Mouse (Mus musculus): ENCODE data around the gene Kcna5.

- TF ChIP-seq CTCF (IDR thresholded peaks at IDR 0.05; ENCODE audit: borderline replicate concordance, insufficient read depth, low read length) (no peak), POLR2A (IDR thresholded peaks at IDR 0.05; ENCODE audit: low read depth, low read length) (no peak)
Observed at GRCm38 (mm10) chr6:126531306-126531705, 3.9 kb downstream of the Kcna5 start.
